Mouse (Mus musculus) embryonic facial prominence, embryonic 15.5 days (tissue): Measurements from ENCODE around the gene Rabl6. TPM values are rescaled to one million over a fixed set of nuclear protein-coding genes. Genes with fewer than 3 reads are reported as not detected.

Experiments used
- ATAC-seq: fragments of 200-750 bp; cut with Nextera tagmentation; 2 replicates; pipeline ENCODE4 v1.8.0; 2017; ENCODE audit warnings: low read depth, moderate TSS enrichment; ENCODE audit not compliant: insufficient number of reproducible peaks, low FRiP score, low TSS enrichment
- H3K27ac ChIP-seq: fragments of 300-500 bp; sonication (generic); replicated peaks from 2 replicates; pipeline ENCODE4 v1.5.1; 2015; ENCODE audit warnings: mild to moderate bottlenecking, inconsistent platforms
- H3K27me3 ChIP-seq: fragments of 300-500 bp; sonication (generic); 2 replicates; pipeline ENCODE4 v1.6.1; 2015; ENCODE audit warnings: inconsistent platforms
- H3K36me3 ChIP-seq: fragments of 300-500 bp; sonication (generic); 2 replicates; pipeline ENCODE4 v1.6.1; 2015; ENCODE audit warnings: mild to moderate bottlenecking, inconsistent platforms
- H3K4me1 ChIP-seq: fragments of 300-500 bp; sonication (generic); 2 replicates; pipeline ENCODE4 v1.6.1; 2015; ENCODE audit warnings: inconsistent platforms
- H3K4me2 ChIP-seq: fragments of 300-500 bp; sonication (generic); replicated peaks from 2 replicates; pipeline ENCODE4 v1.6.1; 2015; ENCODE audit warnings: mild to moderate bottlenecking, inconsistent platforms
- H3K4me3 ChIP-seq: fragments of 300-500 bp; sonication (generic); replicated peaks from 2 replicates; pipeline ENCODE4 v1.5.1; 2015; ENCODE audit warnings: mild to moderate bottlenecking, inconsistent platforms
- H3K9ac ChIP-seq: fragments of 300-500 bp; sonication (generic); 2 replicates; pipeline ENCODE4 v1.6.1; 2015; ENCODE audit warnings: inconsistent platforms
- H3K9me3 ChIP-seq: fragments of 300-500 bp; sonication (generic); replicated peaks from 2 replicates; pipeline ENCODE4 v1.6.1; 2016; ENCODE audit warnings: inconsistent platforms
- WGBS: fragments of 180-500 bp; shearing (Covaris S2); methylation state at CpG from one replicate; pipeline ENCODE4 v1.1.7; 2015; 5-methylcytosine and 5-hydroxymethylcytosine counted together
- polyA plus RNA-seq: library from polyadenylated mRNA; unstranded; fragments of >200 nt; fragmentation: Nextera tagmentation; extraction: Ambion mirVana; gene quantifications from 2 replicates; pipeline ENCODE4 v1.2.1, GENCODE M21; 2015

Rabl6 gene
- polyA plus RNA-seq, 1 experiment from 2014 or later, result 83.3 TPM

GRCm38 (mm10) chr2:25591863-25592262, 16.5 kb downstream of the Rabl6 start:
- no peaks in the 10 kb centered on the region for H3K9me3 ChIP-seq
- no peak overlapping the region for H3K4me3 ChIP-seq
- H3K4me2 ChIP-seq, result no peak overlapping the region
- H3K27me3 ChIP-seq, result no peaks in the 10 kb centered on the region
- H3K4me1 ChIP-seq, result no peaks in the 10 kb centered on the region
- H3K9ac ChIP-seq, result no peak overlapping the region
- 86% methylated on average over 2 of the region's 2 CpGs for WGBS
- ATAC-seq, result no peak
- no peak overlapping the region for H3K27ac ChIP-seq
- peaks cover 93% of the 10 kb centered on the region for H3K36me3 ChIP-seq

GRCm38 (mm10) chr2:25588227-25588907, 20.0 kb downstream of the Rabl6 start:
- Histone ChIP-seq H3K4me1 (no peaks in the 10 kb centered on the region), H3K27ac (no peak overlapping the region), H3K4me2 (no peak overlapping the region), H3K4me3 (no peak overlapping the region), H3K27me3 (no peaks in the 10 kb centered on the region), H3K9ac (no peak overlapping the region), H3K9me3 (no peaks in the 10 kb centered on the region), H3K36me3 (peaks cover 90% of the 10 kb centered on the region)
- ATAC-seq, result no peak
- WGBS, result 93% methylated on average over 8 of the region's 8 CpGs

GRCm38 (mm10) chr2:25587290-25587689, 21.0 kb downstream of the Rabl6 start:
- Histone ChIP-seq H3K9me3 (no peaks in the 10 kb centered on the region), H3K9ac (no peak overlapping the region), H3K4me3 (no peak overlapping the region), H3K4me2 (no peak overlapping the region), H3K27me3 (no peaks in the 10 kb centered on the region), H3K4me1 (peaks cover 9% of the 10 kb centered on the region), H3K27ac (no peak overlapping the region), H3K36me3 (peaks cover 86% of the 10 kb centered on the region)
- WGBS, result 88% methylated on average over 8 of the region's 8 CpGs
- ATAC-seq, result no peak

- 81% methylated on average over 3 of the region's 3 CpGs for WGBS
- Histone ChIP-seq H3K36me3 (peaks cover 70% of the 10 kb centered on the region), H3K4me3 (no peak overlapping the region), H3K4me1 (peaks cover 26% of the 10 kb centered on the region), H3K4me2 (no peak overlapping the region), H3K27ac (no peak overlapping the region), H3K9ac (no peak overlapping the region), H3K27me3 (peaks cover 9% of the 10 kb centered on the region), H3K9me3 (no peaks in the 10 kb centered on the region)
- no peak for ATAC-seq
Measured at GRCm38 (mm10) chr2:25585601-25586000, 22.7 kb downstream of the Rabl6 start.

- Histone ChIP-seq H3K27me3 (peaks cover 16% of the 10 kb centered on the region), H3K27ac (no peak overlapping the region), H3K4me1 (peaks cover 33% of the 10 kb centered on the region), H3K4me2 (no peak overlapping the region), H3K4me3 (no peak overlapping the region), H3K36me3 (peaks cover 62% of the 10 kb centered on the region), H3K9ac (no peak overlapping the region), H3K9me3 (no peaks in the 10 kb centered on the region)
- ATAC-seq, result no peak
- 82% methylated on average over 4 of the region's 4 CpGs for WGBS
Measured at GRCm38 (mm10) chr2:25584856-25585255, 23.5 kb downstream of the Rabl6 start.

GRCm38 (mm10) chr2:25584152-25584551, 24.2 kb downstream of the Rabl6 start:
- 90% methylated on average over 3 of the region's 3 CpGs for WGBS
- H3K36me3 ChIP-seq, result peaks cover 55% of the 10 kb centered on the region
- no peak overlapping the region for H3K4me3 ChIP-seq
- H3K9ac ChIP-seq, result no peak overlapping the region
- H3K27me3 ChIP-seq, result peaks cover 23% of the 10 kb centered on the region
- ATAC-seq, result no peak
- no peaks in the 10 kb centered on the region for H3K9me3 ChIP-seq
- H3K4me1 ChIP-seq, result peaks cover 40% of the 10 kb centered on the region
- H3K27ac ChIP-seq, result no peak overlapping the region
- no peak overlapping the region for H3K4me2 ChIP-seq

GRCm38 (mm10) chr2:25583571-25583970, 24.8 kb downstream of the Rabl6 start:
- peaks cover 46% of the 10 kb centered on the region for H3K4me1 ChIP-seq
- H3K9ac ChIP-seq, result no peak overlapping the region
- H3K9me3 ChIP-seq, result no peaks in the 10 kb centered on the region
- no peak for ATAC-seq
- H3K27ac ChIP-seq, result no peak overlapping the region
- no peak overlapping the region for H3K4me2 ChIP-seq
- WGBS, result 50% methylated on average over 4 of the region's 4 CpGs
- H3K4me3 ChIP-seq, result no peak overlapping the region
- H3K27me3 ChIP-seq, result peaks cover 29% of the 10 kb centered on the region
- H3K36me3 ChIP-seq, result peaks cover 52% of the 10 kb centered on the region

- Histone ChIP-seq H3K4me1 (peaks cover 50% of the 10 kb centered on the region), H3K9me3 (no peaks in the 10 kb centered on the region), H3K36me3 (peaks cover 47% of the 10 kb centered on the region), H3K9ac (no peak overlapping the region), H3K27me3 (peaks cover 34% of the 10 kb centered on the region), H3K27ac (no peak overlapping the region), H3K4me3 (no peak overlapping the region), H3K4me2 (no peak overlapping the region)
- 68% methylated on average over 6 of the region's 6 CpGs for WGBS
- ATAC-seq, result no peak
Measured at GRCm38 (mm10) chr2:25583120-25583481, 25.2 kb downstream of the Rabl6 start.

- H3K4me2 ChIP-seq, result no peak overlapping the region
- no peak overlapping the region for H3K4me3 ChIP-seq
- peaks cover 42% of the 10 kb centered on the region for H3K36me3 ChIP-seq
- H3K4me1 ChIP-seq, result peaks cover 56% of the 10 kb centered on the region
- 54% methylated on average over 12 of the region's 12 CpGs for WGBS
- H3K27me3 ChIP-seq, result peaks cover 39% of the 10 kb centered on the region
- H3K9me3 ChIP-seq, result no peaks in the 10 kb centered on the region
- H3K9ac ChIP-seq, result no peak overlapping the region
- no peak overlapping the region for H3K27ac ChIP-seq
- ATAC-seq, result no peak
Measured at GRCm38 (mm10) chr2:25582466-25583119, 25.7 kb downstream of the Rabl6 start.

- no peak overlapping the region for H3K4me3 ChIP-seq
- ATAC-seq, result no peak
Measured at GRCm38 (mm10) chr2:25581901-25582301, 26.4 kb downstream of the Rabl6 start.

GRCm38 (mm10) chr2:25581294-25581864, 26.9 kb downstream of the Rabl6 start, which contains the start of gene Ajm1:
Gene Ajm1 (minus strand): TSS chr2:25581757.
- peaks cover 64% of the 10 kb centered on the region for H3K4me1 ChIP-seq
- H3K4me3 ChIP-seq, result peak within 1 kb of the TSS; percentile 41
- no peaks in the 10 kb centered on the region for H3K9me3 ChIP-seq
- peak; percentile 66 for ATAC-seq
- H3K4me2 ChIP-seq, result peak within 1 kb of the TSS; percentile 78
- H3K27ac ChIP-seq, result no peak within 1 kb of the TSS
- WGBS, result 5% methylated on average over 19 of the region's 19 CpGs
- peak within 1 kb of the TSS; percentile 12; the same call in 1 of the 2 replicates for H3K9ac ChIP-seq
- peaks cover 31% of the 10 kb centered on the region for H3K36me3 ChIP-seq
- H3K27me3 ChIP-seq, result peaks cover 51% of the 10 kb centered on the region

More at GRCm38 (mm10) chr2:25581901-25582301, 26.4 kb downstream of the Rabl6 start:
- Histone ChIP-seq H3K4me1 (peaks cover 62% of the 10 kb centered on the region), H3K36me3 (peaks cover 35% of the 10 kb centered on the region), H3K9ac (no peak overlapping the region), H3K27me3 (peaks cover 46% of the 10 kb centered on the region), H3K4me2 (peak overlapping the region; percentile 78), H3K27ac (no peak overlapping the region), H3K9me3 (no peaks in the 10 kb centered on the region)
- 36% methylated on average over 6 of the region's 6 CpGs for WGBS
